8 mouse cellular contexts compared by ENCODE assay signal in the genomic region with DNA sequence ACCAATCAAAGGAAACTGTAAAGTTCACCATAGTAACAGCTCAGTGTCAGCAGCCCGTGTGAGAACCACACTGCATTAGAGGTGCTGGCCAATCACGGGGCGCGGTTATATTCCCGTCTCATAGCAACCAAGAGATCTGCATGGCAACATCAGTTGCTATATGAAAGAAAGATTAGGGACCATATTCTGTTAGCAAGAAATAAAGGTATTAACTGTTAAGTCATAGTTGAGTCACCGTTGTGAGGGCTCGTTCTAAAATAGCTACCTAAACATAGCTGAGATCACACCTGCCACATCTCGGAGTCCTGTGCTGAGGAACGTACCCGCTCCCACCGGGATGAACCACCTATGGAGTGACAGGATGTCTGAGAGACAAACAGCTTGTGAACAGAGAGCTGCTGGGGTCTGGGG.
DNase-seq lines count a peak whose midpoint lies in the region; ATAC-seq lines count a peak whose summit lies in the region.
"Had no signal": no experiment of that assay in that cellular context is flagged by ENCODE, and none has a peak within 500 bp of the region (broad histone marks: within the 10 kb centered on the region; RNA-seq: fewer than 3 reads in every experiment).

No protein-coding gene starts in this region.

- WGBS in forebrain, embryonic 14.5 days = 73% methylated on average over 11 of the region's 11 CpGs
- WGBS in neural tube, embryonic 14.5 days = 64% methylated on average over 11 of the region's 11 CpGs

- H3K27me3 ChIP-seq in forebrain, embryonic 14.5 days (replicated peaks; ENCODE audit: control insufficient read depth, insufficient read depth, low read length) = no peaks in the 10 kb centered on the region
- H3K27me3 ChIP-seq in neural tube, embryonic 14.5 days (ENCODE audit: control insufficient read depth, insufficient read depth, low read length) = no peaks in the 10 kb centered on the region
- H3K27me3 ChIP-seq: heart, embryonic 12.5 days had no signal

- ATAC-seq in forebrain, embryonic 14.5 days = peak; percentile 96
- ATAC-seq in neural tube, embryonic 14.5 days (ENCODE audit: low read depth) = peak; percentile 96

- H3K9me3 ChIP-seq in forebrain, embryonic 14.5 days (replicated peaks; ENCODE audit: control insufficient read depth, low read length) = no peaks in the 10 kb centered on the region
- H3K9me3 ChIP-seq in neural tube, embryonic 14.5 days (ENCODE audit: control insufficient read depth, low read length) = no peaks in the 10 kb centered on the region
- H3K9me3 ChIP-seq: heart, embryonic 12.5 days had no signal

- H3K27ac ChIP-seq in forebrain, embryonic 14.5 days (ENCODE audit: low read depth, low read length) = peak overlapping the region; percentile 83
- peak overlapping the region; percentile 57 for H3K27ac ChIP-seq in neural tube, embryonic 14.5 days (ENCODE audit: low read depth, low read length)

- peak; percentile 13 to 24 for DNase-seq in cerebellum, adult 18-20 months
- peak; percentile 85 for DNase-seq in forebrain, embryonic 14.5 days (ENCODE audit: low spot score)
- DNase-seq in layer of hippocampus, adult 9-11 months = peak; percentile 93
- no peak for DNase-seq in ovary, adult 18-20 months (ENCODE audit: low spot score)
- DNase-seq in ovary, postnatal 10 days (ENCODE audit: low spot score) = no peak
- no peak for DNase-seq in ovary, postnatal 14 days (ENCODE audit: low spot score)

- H3K4me2 ChIP-seq in forebrain, embryonic 14.5 days (ENCODE audit: low read length) = peak overlapping the region; percentile 12; the same call in 1 of the 2 replicates
- H3K4me2 ChIP-seq in neural tube, embryonic 14.5 days (ENCODE audit: low read depth, low read length) = peak overlapping the region; percentile 26; the same call in 1 of the 2 replicates
- H3K4me2 ChIP-seq: heart, embryonic 12.5 days had no signal

- no peak overlapping the region for H3K4me3 ChIP-seq in forebrain, embryonic 14.5 days (ENCODE audit: low read depth, low read length)
- no peak overlapping the region for H3K4me3 ChIP-seq in neural tube, embryonic 14.5 days (ENCODE audit: low read depth, low read length)
- H3K4me3 ChIP-seq: heart, embryonic 12.5 days had no signal

- H3K4me1 ChIP-seq in forebrain, embryonic 14.5 days (ENCODE audit: control insufficient read depth, insufficient read depth, low read length) = peaks cover 3% of the 10 kb centered on the region; the same call in 1 of the 2 replicates
- 0 out of 2 replicates have a peak, but pooled peaks cover 2% of the 10 kb centered on the region for H3K4me1 ChIP-seq in neural tube, embryonic 14.5 days (ENCODE audit: control insufficient read depth, insufficient read depth, low read length)

- no peaks in the 10 kb centered on the region for H3K36me3 ChIP-seq in forebrain, embryonic 14.5 days (ENCODE audit: control insufficient read depth, insufficient read depth, low read length)
- H3K36me3 ChIP-seq in neural tube, embryonic 14.5 days (ENCODE audit: control insufficient read depth, insufficient read depth, low read length) = no peaks in the 10 kb centered on the region
- H3K36me3 ChIP-seq: heart, embryonic 12.5 days had no signal

- no peak overlapping the region for H3K9ac ChIP-seq in forebrain, embryonic 14.5 days (ENCODE audit: low read length)
- H3K9ac ChIP-seq in neural tube, embryonic 14.5 days (replicated peaks; ENCODE audit: low read depth, low read length) = no peak overlapping the region
- H3K9ac ChIP-seq: heart, embryonic 12.5 days had no signal

Comparison
In these comparisons a context has a peak if more than half of its experiments do, and no peak if none do; other contexts are left out.
1. DNase-seq: peak in cerebellum, adult 18-20 months (2 of 2), forebrain, embryonic 14.5 days (single experiment) and layer of hippocampus, adult 9-11 months (single experiment); none in ovary, adult 18-20 months (single experiment), ovary, postnatal 10 days (single experiment) and ovary, postnatal 14 days (single experiment).